Mouse (Mus musculus): ENCODE data around the gene Sult2a8. TPM values are rescaled to one million over a fixed set of nuclear protein-coding genes. Genes with fewer than 3 reads are reported as not detected.
"Not testable (repeated sequence)": the region's sequence is repeated elsewhere in the genome, so short reads cannot be mapped to it uniquely, and the experiment has no call there.

The Sult2a8 gene
- not detected in 2 replicates for polyA plus RNA-seq (2012)

GRCm38 (mm10) chr7:14446534-14446933 lies at the start of gene Sult2a8:
TSS of gene Sult2a8 (minus strand) at chr7:14446769.
- H3K4me3 ChIP-seq (replicated peaks): no peak within 1 kb of the TSS
- H3K36me3 ChIP-seq (ENCODE audit: control insufficient read depth): no peaks in the 10 kb centered on the region
- TF ChIP-seq TAL1 (IDR thresholded peaks at IDR 0.05; ENCODE audit: low read length): no peak
- no peak for TF ChIP-seq GATA1 (IDR thresholded peaks at IDR 0.05; ENCODE audit: low read length)
- no peaks in the 10 kb centered on the region for H3K4me1 ChIP-seq (ENCODE audit: control insufficient read depth)
- peaks cover 5% of the 10 kb centered on the region for H3K9me3 ChIP-seq (ENCODE audit: control insufficient read depth, low read length)
- no peaks in the 10 kb centered on the region for H3K27me3 ChIP-seq (ENCODE audit: control insufficient read depth)

DNA sequence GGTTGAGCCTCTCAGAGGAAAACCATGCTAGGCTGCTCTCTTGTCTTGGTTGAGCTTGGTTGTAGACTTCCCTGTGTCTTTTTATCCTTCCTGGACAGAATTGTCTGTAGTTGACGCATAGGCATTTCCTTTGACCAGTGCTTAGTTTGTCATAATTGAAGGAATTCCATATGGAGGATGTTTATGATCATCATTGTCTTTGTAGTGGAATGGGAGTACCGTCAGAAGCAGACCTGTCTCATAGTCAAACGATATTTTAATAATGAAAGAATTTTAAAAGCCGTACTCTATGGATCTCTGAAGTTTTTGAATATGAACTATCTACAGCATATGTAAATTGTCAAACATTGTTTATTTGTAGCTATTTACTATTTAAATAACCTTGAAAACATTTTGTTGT lies 47.6 kb upstream of the Sult2a8 start, which contains the start of gene Sult2a7:
Gene Sult2a7, minus strand, starts transcription at position 101 of the 400 bp plus-strand sequence.
- H3K4me3 ChIP-seq (replicated peaks): no peak within 1 kb of the TSS
- peaks cover 5% of the 10 kb centered on the region; the same call in 1 of the 2 replicates for H3K9me3 ChIP-seq (ENCODE audit: control insufficient read depth, low read length)
- no peaks in the 10 kb centered on the region for H3K27me3 ChIP-seq (ENCODE audit: control insufficient read depth)
- H3K36me3 ChIP-seq (ENCODE audit: control insufficient read depth): no peaks in the 10 kb centered on the region
- TF ChIP-seq TAL1 (IDR thresholded peaks at IDR 0.05; ENCODE audit: low read length) (no peak), GATA1 (IDR thresholded peaks at IDR 0.05; ENCODE audit: low read length) (no peak)
- no peaks in the 10 kb centered on the region for H3K4me1 ChIP-seq (ENCODE audit: control insufficient read depth)

DNA sequence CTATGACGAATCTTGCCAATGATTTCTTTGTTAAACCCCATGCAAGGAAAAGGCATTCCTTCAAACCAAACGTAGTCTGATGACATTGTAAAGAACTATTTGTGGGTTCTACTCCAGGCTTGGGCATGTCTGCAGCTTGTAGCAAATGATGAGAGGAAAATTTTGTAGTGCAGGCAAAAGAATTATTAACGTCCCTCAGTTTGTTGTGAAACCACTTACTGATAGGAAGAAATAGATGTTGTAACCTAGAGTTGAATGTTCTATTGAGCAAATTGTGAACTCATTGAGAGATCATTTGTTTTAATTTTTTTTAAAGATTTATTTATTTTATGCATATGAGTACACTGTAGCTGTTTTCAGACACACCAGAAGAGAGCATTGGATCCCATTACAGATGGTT lies 46.3 kb upstream of the Sult2a8 start:
- no peaks in the 10 kb centered on the region for H3K36me3 ChIP-seq (ENCODE audit: control insufficient read depth)
- H3K4me3 ChIP-seq (replicated peaks): no peak overlapping the region
- TF ChIP-seq TAL1 (IDR thresholded peaks at IDR 0.05; ENCODE audit: low read length) (no peak), GATA1 (IDR thresholded peaks at IDR 0.05; ENCODE audit: low read length) (no peak)
- H3K27me3 ChIP-seq (ENCODE audit: control insufficient read depth): no peaks in the 10 kb centered on the region
- H3K9me3 ChIP-seq (ENCODE audit: control insufficient read depth, low read length): peaks cover 5% of the 10 kb centered on the region; the same call in 1 of the 2 replicates
- H3K4me1 ChIP-seq (ENCODE audit: control insufficient read depth): no peaks in the 10 kb centered on the region

DNA sequence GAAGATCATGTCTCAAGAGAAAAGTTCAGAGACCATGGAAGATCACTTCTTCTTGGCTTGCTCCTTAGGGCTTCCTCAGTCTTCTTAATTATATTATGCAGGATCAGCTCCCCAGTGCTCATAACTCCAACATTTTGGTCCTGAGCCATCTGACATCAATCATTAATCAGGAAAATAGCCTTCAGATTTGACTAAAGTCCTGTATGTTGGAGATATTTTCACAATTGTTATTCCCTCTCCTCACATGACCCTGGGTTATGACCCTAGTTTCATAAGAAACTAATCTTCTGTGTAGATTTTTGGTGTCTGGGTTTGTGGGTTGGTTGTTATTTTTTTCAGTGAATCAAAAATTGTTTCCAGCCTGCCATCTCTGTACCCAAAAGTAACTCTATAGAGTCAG lies 7.0 kb downstream of the Sult2a8 start:
- Histone ChIP-seq H3K4me1 (ENCODE audit: control insufficient read depth) (no peaks in the 10 kb centered on the region), H3K4me3 (replicated peaks) (no peak overlapping the region), H3K27me3 (ENCODE audit: control insufficient read depth) (no peaks in the 10 kb centered on the region), H3K36me3 (ENCODE audit: control insufficient read depth) (no peaks in the 10 kb centered on the region), H3K9me3 (ENCODE audit: control insufficient read depth, low read length) (peaks cover 8% of the 10 kb centered on the region)
- no peak for TF ChIP-seq TAL1 (IDR thresholded peaks at IDR 0.05; ENCODE audit: low read length)
- TF ChIP-seq GATA1 (IDR thresholded peaks at IDR 0.05; ENCODE audit: low read length): no peak

DNA sequence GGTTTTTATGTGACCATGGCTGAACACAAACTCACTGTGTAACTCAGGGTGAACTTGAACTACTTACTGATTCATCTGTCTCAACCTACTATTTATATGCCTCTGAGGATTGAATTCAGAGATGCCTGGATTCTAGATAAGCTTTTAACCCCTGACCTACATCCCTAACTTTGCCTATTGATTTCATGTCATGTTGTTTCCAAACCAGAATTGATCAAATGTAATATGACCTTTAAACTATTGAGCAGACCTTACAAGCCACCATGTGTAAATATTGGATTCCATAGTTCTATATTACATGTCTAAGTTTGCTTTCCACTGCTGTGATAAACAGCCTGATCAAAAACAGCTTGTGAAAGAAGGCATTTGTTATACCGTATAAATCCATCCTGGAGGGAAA lies 8.1 kb downstream of the Sult2a8 start:
- H3K36me3 ChIP-seq (ENCODE audit: control insufficient read depth): no peaks in the 10 kb centered on the region
- TF ChIP-seq TAL1 (IDR thresholded peaks at IDR 0.05; ENCODE audit: low read length) (no peak), GATA1 (IDR thresholded peaks at IDR 0.05; ENCODE audit: low read length) (no peak)
- H3K9me3 ChIP-seq (ENCODE audit: control insufficient read depth, low read length): peaks cover 2% of the 10 kb centered on the region; the same call in 1 of the 2 replicates
- no peaks in the 10 kb centered on the region for H3K4me1 ChIP-seq (ENCODE audit: control insufficient read depth)
- no peak overlapping the region for H3K4me3 ChIP-seq (replicated peaks)
- no peaks in the 10 kb centered on the region for H3K27me3 ChIP-seq (ENCODE audit: control insufficient read depth)

DNA sequence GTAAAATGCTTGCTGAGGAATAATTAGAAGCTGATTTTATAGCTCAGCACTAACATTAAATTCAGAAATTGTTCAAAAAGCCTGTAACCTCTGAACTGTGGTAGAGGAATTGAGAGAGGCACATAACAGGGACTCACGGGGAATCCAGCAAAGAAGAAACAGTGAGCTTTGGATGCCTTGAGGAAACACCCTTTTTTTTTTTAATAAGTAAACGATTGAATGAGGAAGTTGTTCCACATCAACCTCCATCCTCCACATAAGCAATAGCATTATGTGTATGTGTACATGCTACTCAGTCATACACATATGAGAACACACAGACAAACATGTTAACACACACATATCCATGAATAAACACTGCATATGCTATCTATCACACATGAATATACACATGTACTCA lies 8.5 kb downstream of the Sult2a8 start:
- no peak overlapping the region for H3K4me3 ChIP-seq (replicated peaks)
- H3K9me3 ChIP-seq (ENCODE audit: control insufficient read depth, low read length): peaks cover 2% of the 10 kb centered on the region; the same call in 1 of the 2 replicates
- no peaks in the 10 kb centered on the region for H3K4me1 ChIP-seq (ENCODE audit: control insufficient read depth)
- H3K36me3 ChIP-seq (ENCODE audit: control insufficient read depth): no peaks in the 10 kb centered on the region
- no peak for TF ChIP-seq GATA1 (IDR thresholded peaks at IDR 0.05; ENCODE audit: low read length)
- TF ChIP-seq TAL1 (IDR thresholded peaks at IDR 0.05; ENCODE audit: low read length): no peak
- H3K27me3 ChIP-seq (ENCODE audit: control insufficient read depth): no peaks in the 10 kb centered on the region

GRCm38 (mm10) chr7:14399363-14399762 lies 47.2 kb downstream of the Sult2a8 start:
- not testable (repeated sequence) for H3K9me3 ChIP-seq (ENCODE audit: control insufficient read depth, low read length); H3K4me3 ChIP-seq (replicated peaks); H3K4me1 ChIP-seq (ENCODE audit: control insufficient read depth); H3K27me3 ChIP-seq (ENCODE audit: control insufficient read depth); H3K36me3 ChIP-seq (ENCODE audit: control insufficient read depth)

GRCm38 (mm10) chr7:14396462-14396861 lies 50.1 kb downstream of the Sult2a8 start:
- no peak overlapping the region for H3K4me3 ChIP-seq (replicated peaks)
- H3K27me3 ChIP-seq (ENCODE audit: control insufficient read depth): no peaks in the 10 kb centered on the region
- H3K4me1 ChIP-seq (ENCODE audit: control insufficient read depth): no peaks in the 10 kb centered on the region
- H3K36me3 ChIP-seq (ENCODE audit: control insufficient read depth): no peaks in the 10 kb centered on the region
- no peak for TF ChIP-seq TAL1 (IDR thresholded peaks at IDR 0.05; ENCODE audit: low read length)
- no peak for TF ChIP-seq GATA1 (IDR thresholded peaks at IDR 0.05; ENCODE audit: low read length)
- peaks cover 3% of the 10 kb centered on the region for H3K9me3 ChIP-seq (ENCODE audit: control insufficient read depth, low read length)

Other genes with a start within 250 kb of the Sult2a8 start
- gene Sult2a6, start 191.9 kb downstream of the Sult2a8 start, polyA plus RNA-seq (2012): not detected in 2 replicates
- not detected in 2 replicates for gene Obox8, start 113.2 kb downstream of the Sult2a8 start, polyA plus RNA-seq (2012)
- gene Sult2a7, start 47.5 kb upstream of the Sult2a8 start, polyA plus RNA-seq (2012): not detected in 2 replicates
- not detected in 2 replicates for gene Vmn1r90, start 116.7 kb upstream of the Sult2a8 start, polyA plus RNA-seq (2012)
- not detected in 2 replicates for gene Obox7, start 212.7 kb upstream of the Sult2a8 start, polyA plus RNA-seq (2012)

All from erythroblast, embryonic 14.5 days (primary cell).